Mouse (Mus musculus) megakaryocyte-erythroid progenitor cell, adult 5-6 weeks (primary cell): ENCODE data around the gene Gpr87. TPM values are rescaled to one million over a fixed set of nuclear protein-coding genes. Genes with fewer than 3 reads are reported as not detected.

Source experiments
- ATAC-seq: replicated peaks from 2 replicates; pipeline ENCODE4 v1.8.0; 2016; ENCODE audit warnings: mild to moderate bottlenecking, inconsistent platforms; ENCODE audit not compliant: severe bottlenecking, poor library complexity, low FRiP score, low TSS enrichment
- total RNA-seq, 2 experiments: library from RNA; stranded (forward) in 1 of 2; stranded (reverse) in 1 of 2; fragments of 200-1000, 215-1000 nt in 1 of 2; fragments of >200 nt in 1 of 2; fragmentation: Nextera tagmentation in 1 of 2; gene quantifications; 2 replicates each; pipeline ENCODE4 v1.2.3; 2014 to 2017

The Gpr87 gene
- not detected in 2 replicates for total RNA-seq (2014; fragmentation: Nextera tagmentation)
- not detected in 2 replicates for total RNA-seq (2017)

GRCm38 (mm10) chr3:59194938-59195337, at the start of gene Gpr87:
Gene Gpr87 (minus strand): TSS chr3:59195104.
- no peak for ATAC-seq

GRCm38 (mm10) chr3:59243384-59243783, 48.5 kb upstream of the Gpr87 start:
- ATAC-seq: no peak

GRCm38 (mm10) chr3:59234878-59235277, 40.0 kb upstream of the Gpr87 start:
- ATAC-seq: no peak

- no peak for ATAC-seq
Observed at GRCm38 (mm10) chr3:59230912-59231311, 36.0 kb upstream of the Gpr87 start.

- no peak for ATAC-seq
Observed at GRCm38 (mm10) chr3:59228730-59229551, 34.0 kb upstream of the Gpr87 start.

GRCm38 (mm10) chr3:59227696-59228095, 32.8 kb upstream of the Gpr87 start:
- peak; percentile 83 for ATAC-seq

- ATAC-seq: no peak
Observed at GRCm38 (mm10) chr3:59225411-59225810, 30.5 kb upstream of the Gpr87 start.

GRCm38 (mm10) chr3:59222303-59222702, 27.4 kb upstream of the Gpr87 start:
- no peak for ATAC-seq

GRCm38 (mm10) chr3:59219326-59219725, 24.4 kb upstream of the Gpr87 start:
- ATAC-seq: no peak

GRCm38 (mm10) chr3:59217211-59217610, 22.3 kb upstream of the Gpr87 start:
- no peak for ATAC-seq

- ATAC-seq: no peak
Observed at GRCm38 (mm10) chr3:59212404-59212803, 17.5 kb upstream of the Gpr87 start.

GRCm38 (mm10) chr3:59211784-59212183, 16.9 kb upstream of the Gpr87 start:
- ATAC-seq: no peak

GRCm38 (mm10) chr3:59210727-59211126, 15.8 kb upstream of the Gpr87 start, which contains the start of gene P2ry13:
Gene P2ry13 (minus strand): TSS chr3:59210882.
- ATAC-seq: no peak

GRCm38 (mm10) chr3:59210089-59210488, 15.2 kb upstream of the Gpr87 start:
- no peak for ATAC-seq

GRCm38 (mm10) chr3:59208650-59209548, 14.0 kb upstream of the Gpr87 start:
- ATAC-seq: peak; percentile 70

- ATAC-seq: no peak
Observed at GRCm38 (mm10) chr3:59205941-59206340, 11.0 kb upstream of the Gpr87 start.

GRCm38 (mm10) chr3:59204719-59205503, 10.0 kb upstream of the Gpr87 start:
- no peak for ATAC-seq

GRCm38 (mm10) chr3:59203802-59204520, 9.1 kb upstream of the Gpr87 start:
- ATAC-seq: no peak
